Mouse (Mus musculus) fat pad, adult 2 months (tissue): ENCODE measurements around the gene Ski.

ENCODE experiments used
- DNase-seq: peaks from one replicate; pipeline ENCODE4 v3.0.0-alpha.2; 2011; ENCODE audit warnings: low read depth, low spot score; ENCODE audit errors: extremely low read depth

The Ski gene

DNA sequence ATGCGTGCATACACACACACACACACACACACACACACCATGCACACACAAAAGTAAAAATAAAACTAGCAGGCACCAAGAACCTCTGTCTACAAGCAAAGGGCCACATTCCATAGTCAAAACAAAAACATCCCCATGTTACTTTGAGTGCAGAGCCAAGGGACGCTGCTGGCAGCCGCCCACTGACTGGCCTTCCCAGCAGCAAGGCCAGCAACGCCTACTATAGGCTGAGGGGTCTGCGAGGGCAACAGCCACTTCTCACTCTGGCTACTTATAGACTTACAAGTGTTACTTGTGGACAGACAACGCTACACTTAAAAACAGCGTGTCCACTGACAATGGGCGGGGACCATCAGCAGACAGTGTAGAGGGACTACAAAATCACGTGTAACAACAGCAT is 7.2 kb downstream of the Ski start:
- no peak for DNase-seq

DNA sequence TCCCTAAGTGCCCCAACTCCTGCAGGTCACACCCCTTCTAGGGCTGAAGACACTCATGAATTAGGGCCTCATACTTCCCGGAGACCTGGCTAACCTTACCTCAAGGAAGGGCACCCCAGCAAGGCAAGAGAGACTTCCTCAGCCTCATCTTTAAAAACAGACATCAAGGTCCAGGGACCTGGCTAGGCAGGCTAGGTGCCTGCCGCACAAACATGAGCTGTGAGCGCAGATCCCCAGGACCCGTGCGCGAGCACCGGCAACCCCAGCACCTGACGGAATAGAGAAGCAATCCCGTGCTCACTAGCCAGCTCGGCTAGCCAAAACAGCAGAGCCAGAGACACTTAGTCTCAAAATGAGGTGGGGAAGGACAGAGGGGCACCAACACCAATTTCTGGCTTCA is 7.6 kb downstream of the Ski start:
- DNase-seq, result no peak

DNA sequence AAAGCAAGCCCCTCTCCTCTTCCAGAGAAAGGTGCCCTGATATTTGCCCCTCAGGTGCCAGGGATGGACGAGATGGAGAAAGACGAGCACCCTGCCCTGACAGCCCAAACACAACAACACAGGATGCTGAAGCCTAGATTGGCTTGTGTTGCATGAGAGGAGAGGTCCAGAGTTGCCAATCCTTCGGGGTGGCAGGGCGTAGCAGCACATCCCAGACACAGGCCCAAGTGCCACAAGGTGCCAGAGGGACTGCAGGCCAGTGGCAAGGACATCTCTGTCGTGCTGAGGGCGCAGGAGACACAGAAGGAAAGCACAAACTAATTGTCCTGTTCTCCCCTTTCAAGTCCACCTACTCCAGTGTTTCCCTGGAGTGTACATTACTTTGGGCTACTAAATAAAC is 8.2 kb downstream of the Ski start:
- no peak for DNase-seq

GRCm38 (mm10) chr4:155213752-155214054 is 8.7 kb downstream of the Ski start:
- no peak for DNase-seq

- no peak for DNase-seq
Observed at GRCm38 (mm10) chr4:155213052-155213751, 9.2 kb downstream of the Ski start.

- DNase-seq, result no peak
Observed at GRCm38 (mm10) chr4:155209494-155209893, 12.9 kb downstream of the Ski start.

DNA sequence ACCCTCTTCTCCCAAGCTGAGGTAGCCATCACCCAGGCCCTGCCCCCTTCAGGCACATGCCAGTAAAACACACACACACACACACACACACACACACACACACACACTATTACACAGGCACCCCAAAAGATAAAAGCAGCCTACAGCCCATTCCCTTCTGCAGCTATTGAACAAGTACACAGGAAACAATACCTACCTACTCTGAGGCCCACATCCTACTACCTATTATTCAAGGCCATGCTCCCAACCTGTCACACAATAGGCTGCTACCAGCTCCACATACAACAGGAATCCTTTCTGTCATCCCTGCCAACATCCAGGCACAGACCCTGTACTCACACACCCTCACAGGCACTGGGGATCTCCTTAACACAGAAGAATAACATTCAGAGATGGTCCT is 13.3 kb downstream of the Ski start:
- DNase-seq, result no peak

DNA sequence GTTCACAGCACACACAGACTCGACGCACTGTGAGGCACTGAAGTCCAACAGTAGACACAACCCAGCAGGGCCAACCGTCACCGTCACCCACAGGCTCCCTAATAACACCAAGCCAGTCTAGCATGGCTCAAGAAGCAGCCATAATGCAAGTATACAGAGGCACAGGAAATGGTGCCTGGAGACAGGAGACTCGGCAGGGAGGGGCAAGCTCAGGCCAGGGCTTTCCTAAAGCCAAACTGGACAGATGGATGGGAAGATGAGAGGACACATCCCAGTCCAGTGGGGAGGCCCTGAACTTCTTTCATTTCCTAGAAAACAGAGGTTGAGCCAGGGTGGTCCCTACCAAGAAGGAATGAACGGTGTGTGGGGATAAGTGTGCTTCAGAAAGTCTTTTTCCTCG is 13.8 kb downstream of the Ski start:
- no peak for DNase-seq

DNA sequence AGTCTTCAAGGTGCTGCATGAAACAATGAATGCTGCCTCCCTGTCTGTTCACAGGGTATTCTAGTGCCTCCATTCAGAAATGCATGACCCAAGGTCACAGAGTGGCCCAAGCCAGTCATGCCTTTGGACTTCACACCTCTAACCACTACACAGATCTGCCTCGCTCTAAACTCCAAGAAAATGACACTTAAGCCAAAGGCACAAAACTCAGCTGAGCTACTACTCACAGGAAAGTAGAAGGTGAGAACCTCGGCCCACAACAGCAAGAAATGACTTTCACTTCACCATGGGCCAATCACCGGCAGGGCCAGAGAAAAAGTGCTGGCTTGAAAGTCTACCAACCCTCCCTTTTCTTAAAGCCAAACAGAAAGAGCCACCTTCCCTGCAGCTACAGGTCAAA is 14.6 kb downstream of the Ski start:
- DNase-seq, result no peak

- no peak for DNase-seq
Observed at GRCm38 (mm10) chr4:155206498-155206897, 15.9 kb downstream of the Ski start.

- no peak for DNase-seq
Observed at GRCm38 (mm10) chr4:155205919-155206318, 16.5 kb downstream of the Ski start.

- DNase-seq, result no peak
Observed at GRCm38 (mm10) chr4:155201764-155202163, 20.6 kb downstream of the Ski start.

GRCm38 (mm10) chr4:155200861-155201390 is 21.5 kb downstream of the Ski start:
- no peak for DNase-seq

- DNase-seq, result no peak
Observed at GRCm38 (mm10) chr4:155197726-155198125, 24.7 kb downstream of the Ski start.

DNA sequence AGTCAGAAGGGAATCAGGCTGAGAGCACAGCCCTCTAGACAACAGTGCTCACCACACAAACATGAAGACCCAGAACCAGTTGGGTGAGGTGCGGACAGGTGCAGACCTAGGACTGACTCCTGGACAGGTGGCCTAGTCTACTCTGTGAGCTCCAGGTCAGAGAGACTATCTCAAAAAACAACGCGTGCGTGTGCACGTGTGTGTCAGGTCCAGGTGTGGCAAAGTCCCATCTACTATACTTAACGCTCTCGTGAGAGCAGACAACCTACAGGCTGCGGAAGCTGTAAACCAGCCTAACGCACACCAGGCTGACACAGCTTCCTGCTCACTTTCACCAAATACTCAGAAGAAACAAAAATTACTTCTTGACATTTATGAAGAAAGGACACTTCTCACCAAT is 27.2 kb downstream of the Ski start:
- no peak for DNase-seq

DNA sequence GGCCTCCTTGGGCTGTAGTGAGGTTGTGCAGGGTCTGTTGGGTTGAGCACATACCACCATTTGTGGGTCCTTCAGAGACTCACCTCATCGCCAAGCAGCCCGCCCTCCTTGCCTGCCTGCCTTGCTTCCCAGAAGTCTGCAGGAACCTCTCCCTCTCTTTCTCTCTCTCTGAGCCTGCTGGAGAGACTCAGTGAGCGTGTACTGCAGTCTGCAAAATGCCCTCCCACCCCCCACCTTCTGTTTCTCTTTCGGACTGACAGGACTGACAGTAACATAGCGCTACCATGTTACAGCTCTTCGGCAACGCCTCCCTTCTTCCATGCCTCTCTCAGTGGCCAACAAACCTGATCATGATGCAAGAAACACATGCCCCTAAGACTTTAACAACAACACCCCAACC is 32.1 kb downstream of the Ski start:
- no peak for DNase-seq

DNA sequence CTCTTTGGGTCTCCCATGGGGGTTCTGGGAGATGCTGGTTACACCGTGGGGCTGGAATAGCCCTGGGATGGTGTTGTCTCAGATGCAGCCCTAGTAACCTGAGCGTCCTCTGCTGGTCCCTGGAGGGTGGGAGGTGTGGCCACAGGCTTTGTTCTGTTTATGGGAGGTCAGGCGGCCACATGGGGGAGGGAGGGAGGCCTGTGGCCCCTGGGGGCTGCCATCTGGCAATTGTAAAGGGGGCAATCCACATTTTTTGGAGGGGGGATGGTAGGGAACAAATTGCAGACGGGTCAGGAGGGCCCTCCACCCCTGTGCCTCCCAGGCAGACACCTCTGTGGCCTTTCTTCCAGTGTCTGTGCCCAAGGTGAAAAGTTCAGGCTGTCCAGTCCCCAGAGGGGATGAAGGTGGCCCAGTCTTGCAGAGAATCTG is 32.7 kb downstream of the Ski start:
- no peak for DNase-seq

GRCm38 (mm10) chr4:155188803-155189202 is 33.6 kb downstream of the Ski start:
- peak; percentile 68 for DNase-seq

DNA sequence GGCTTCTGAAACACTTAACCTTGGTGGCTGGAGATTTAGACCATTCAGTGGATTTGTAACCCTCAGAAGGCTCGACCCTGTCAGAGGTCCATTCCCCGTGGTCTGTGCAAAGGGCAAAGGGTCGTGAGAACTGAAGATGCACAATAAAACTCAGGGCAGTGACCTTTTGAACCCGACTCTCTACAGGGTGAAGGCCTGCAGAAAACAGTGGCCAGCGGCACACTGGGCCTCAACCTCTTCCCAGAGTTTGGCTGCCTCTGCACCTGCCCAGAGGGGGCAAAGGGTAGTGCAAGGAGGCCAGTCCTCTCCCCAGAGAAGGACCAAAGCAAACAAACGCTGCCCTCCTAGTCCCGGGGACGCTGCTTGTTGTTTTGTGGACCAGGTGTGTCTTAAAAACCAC is 34.1 kb downstream of the Ski start:
- DNase-seq, result no peak

- DNase-seq, result no peak
Observed at GRCm38 (mm10) chr4:155187192-155187674, 35.2 kb downstream of the Ski start.

DNA sequence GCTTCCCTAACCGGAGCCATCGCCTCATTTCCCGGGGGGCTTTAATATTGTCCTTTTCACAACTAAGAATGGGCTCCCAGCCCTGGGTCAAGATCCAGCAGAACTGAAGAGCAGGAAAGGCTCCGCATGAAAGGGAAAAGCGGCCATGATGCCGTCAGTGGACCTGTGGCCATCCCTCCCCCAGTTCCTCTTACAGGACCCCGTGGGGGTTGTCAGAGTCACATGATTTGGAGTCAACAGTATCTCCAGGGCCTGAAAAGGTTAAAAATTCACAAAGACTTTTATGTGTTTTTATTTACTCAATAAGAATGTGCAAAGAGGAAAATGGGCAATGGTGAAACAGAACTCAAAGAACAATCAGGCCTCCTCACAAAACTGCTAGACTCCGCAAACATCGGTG is 36.5 kb downstream of the Ski start:
- no peak for DNase-seq

- no peak for DNase-seq
Observed at GRCm38 (mm10) chr4:155184248-155185070, 37.9 kb downstream of the Ski start.
